Mouse (Mus musculus) limb, embryonic 11.5 days (tissue): ENCODE measurements around the gene Txndc17. TPM values are rescaled to one million over a fixed set of nuclear protein-coding genes. Genes with fewer than 3 reads are reported as not detected.
A peak's percentile ranks its signal among the peaks of the same experiment; 100 is the strongest.

ENCODE experiments used
- ATAC-seq: fragments of 200-750 bp; cut with Nextera tagmentation; 2 replicates; pipeline ENCODE4 v1.8.0; 2017; ENCODE audit warnings: low read depth; ENCODE audit not compliant: insufficient number of reproducible peaks, low FRiP score, low TSS enrichment
- DNase-seq: peaks from one replicate; pipeline ENCODE4 v3.0.0-alpha.2; 2015; ENCODE audit warnings: low spot score
- H3K27ac ChIP-seq: fragments of 300-500 bp; sonication (generic); replicated peaks from 2 replicates; pipeline ENCODE4 v1.5.1; 2014; ENCODE audit warnings: low read depth, mild to moderate bottlenecking, low read length
- H3K27me3 ChIP-seq: fragments of 300-500 bp; sonication (generic); 2 replicates; pipeline ENCODE4 v1.6.1; 2014; ENCODE audit warnings: mild to moderate bottlenecking, low read length, mixed read lengths; ENCODE audit not compliant: control insufficient read depth, insufficient read depth
- H3K36me3 ChIP-seq: fragments of 300-500 bp; sonication (generic); 2 replicates; pipeline ENCODE4 v1.6.1; 2014; ENCODE audit warnings: mild to moderate bottlenecking, low read length, moderate library complexity, mixed read lengths; ENCODE audit not compliant: control insufficient read depth, insufficient read depth
- H3K4me1 ChIP-seq: fragments of 300-500 bp; sonication (generic); 2 replicates; pipeline ENCODE4 v1.6.1; 2014; ENCODE audit warnings: low read length, mixed read lengths; ENCODE audit not compliant: control insufficient read depth, insufficient read depth
- H3K4me2 ChIP-seq: fragments of 300-500 bp; sonication (generic); 2 replicates; pipeline ENCODE4 v1.6.1; 2014; ENCODE audit warnings: low read depth, mild to moderate bottlenecking, moderate library complexity; ENCODE audit not compliant: severe bottlenecking
- H3K4me3 ChIP-seq: fragments of 300-500 bp; sonication (generic); 2 replicates; pipeline ENCODE4 v1.5.1; 2014; ENCODE audit warnings: low read depth, low read length
- H3K9ac ChIP-seq: fragments of 300-500 bp; sonication (generic); 2 replicates; pipeline ENCODE4 v1.6.1; 2014; ENCODE audit warnings: mild to moderate bottlenecking, low read length
- H3K9me3 ChIP-seq: fragments of 300-500 bp; sonication (generic); 2 replicates; pipeline ENCODE4 v1.6.1; 2016; ENCODE audit warnings: low read length; ENCODE audit not compliant: control insufficient read depth
- WGBS: fragments of 180-500 bp; shearing (Covaris S2); extraction: QIAGEN DNeasy Blood & Tissue Kit; methylation state at CpG from one replicate; pipeline ENCODE4 v1.1.7; 2014; 5-methylcytosine and 5-hydroxymethylcytosine counted together
- polyA plus RNA-seq: library from polyadenylated mRNA; unstranded; fragments of >200 nt; fragmentation: Nextera tagmentation; extraction: Ambion mirVana; gene quantifications from 2 replicates; pipeline ENCODE4 v1.2.1, GENCODE M21; 2014

The Txndc17 gene
- polyA plus RNA-seq, 1 experiment from 2014 or later, result 184 TPM

- 95% methylated on average over 4 of the region's 4 CpGs for WGBS
- Histone ChIP-seq H3K4me2 (no peak overlapping the region), H3K27ac (no peak overlapping the region), H3K4me3 (no peak overlapping the region), H3K4me1 (no peaks in the 10 kb centered on the region), H3K27me3 (no peaks in the 10 kb centered on the region), H3K9me3 (no peaks in the 10 kb centered on the region), H3K36me3 (peaks cover 3% of the 10 kb centered on the region; the same call in 1 of the 2 replicates), H3K9ac (no peak overlapping the region)
- no peak for DNase-seq
- no peak for ATAC-seq
Observed at GRCm38 (mm10) chr11:72181136-72181535, 26.2 kb upstream of the Txndc17 start.

- peaks cover 6% of the 10 kb centered on the region; the same call in 1 of the 2 replicates for H3K36me3 ChIP-seq
- no peak overlapping the region for H3K9ac ChIP-seq
- no peaks in the 10 kb centered on the region for H3K9me3 ChIP-seq
- ATAC-seq (no peak), DNase-seq (no peak)
- 85% methylated on average over 4 of the region's 4 CpGs for WGBS
- H3K4me2 ChIP-seq, result no peak overlapping the region
- H3K4me1 ChIP-seq, result no peaks in the 10 kb centered on the region
- no peak overlapping the region for H3K4me3 ChIP-seq
- no peaks in the 10 kb centered on the region for H3K27me3 ChIP-seq
- no peak overlapping the region for H3K27ac ChIP-seq
Observed at GRCm38 (mm10) chr11:72184252-72184651, 23.1 kb upstream of the Txndc17 start.

- WGBS, result 86% methylated on average over 1 of the region's 1 CpGs
- no peak overlapping the region for H3K4me3 ChIP-seq
- H3K36me3 ChIP-seq, result peaks cover 8% of the 10 kb centered on the region; the same call in 1 of the 2 replicates
- ATAC-seq, result no peak
- DNase-seq, result no peak
- H3K4me1 ChIP-seq, result no peaks in the 10 kb centered on the region
- no peak overlapping the region for H3K27ac ChIP-seq
- no peaks in the 10 kb centered on the region for H3K9me3 ChIP-seq
- H3K4me2 ChIP-seq, result no peak overlapping the region
- H3K9ac ChIP-seq, result no peak overlapping the region
- H3K27me3 ChIP-seq, result no peaks in the 10 kb centered on the region
Observed at GRCm38 (mm10) chr11:72190857-72191256, 16.5 kb upstream of the Txndc17 start.

- no peak overlapping the region for H3K4me2 ChIP-seq
- 93% methylated on average over 2 of the region's 2 CpGs for WGBS
- no peak overlapping the region for H3K4me3 ChIP-seq
- ATAC-seq, result no peak
- DNase-seq, result no peak
- H3K9ac ChIP-seq, result no peak overlapping the region
- H3K9me3 ChIP-seq, result no peaks in the 10 kb centered on the region
- peaks cover 3% of the 10 kb centered on the region; the same call in 1 of the 2 replicates for H3K36me3 ChIP-seq
- no peaks in the 10 kb centered on the region for H3K27me3 ChIP-seq
- H3K4me1 ChIP-seq, result no peaks in the 10 kb centered on the region
- H3K27ac ChIP-seq, result no peak overlapping the region
Observed at GRCm38 (mm10) chr11:72194259-72194658, 13.1 kb upstream of the Txndc17 start.

GRCm38 (mm10) chr11:72196506-72196905, 10.8 kb upstream of the Txndc17 start:
- Histone ChIP-seq H3K27me3 (no peaks in the 10 kb centered on the region), H3K9me3 (no peaks in the 10 kb centered on the region), H3K4me2 (no peak overlapping the region), H3K9ac (no peak overlapping the region), H3K27ac (no peak overlapping the region), H3K4me1 (no peaks in the 10 kb centered on the region), H3K36me3 (no peaks in the 10 kb centered on the region), H3K4me3 (no peak overlapping the region)
- no peak for DNase-seq
- WGBS, result 91% methylated on average over 8 of the region's 8 CpGs
- ATAC-seq, result no peak

GRCm38 (mm10) chr11:72203440-72203839, 3.9 kb upstream of the Txndc17 start:
- WGBS, result 96% methylated on average over 1 of the region's 1 CpGs
- H3K9ac ChIP-seq, result no peak overlapping the region
- H3K9me3 ChIP-seq, result no peaks in the 10 kb centered on the region
- no peak overlapping the region for H3K27ac ChIP-seq
- H3K27me3 ChIP-seq, result no peaks in the 10 kb centered on the region
- H3K4me3 ChIP-seq, result no peak overlapping the region
- no peak overlapping the region for H3K4me2 ChIP-seq
- H3K4me1 ChIP-seq, result peaks cover 6% of the 10 kb centered on the region
- no peak for DNase-seq
- no peaks in the 10 kb centered on the region for H3K36me3 ChIP-seq
- ATAC-seq, result no peak

GRCm38 (mm10) chr11:72205256-72205655, 2.1 kb upstream of the Txndc17 start:
- Histone ChIP-seq H3K4me2 (peak overlapping the region; percentile 76; the same call in 1 of the 2 replicates), H3K27me3 (no peaks in the 10 kb centered on the region), H3K9me3 (no peaks in the 10 kb centered on the region), H3K4me3 (no peak overlapping the region; the same call in 1 of the 2 replicates), H3K36me3 (no peaks in the 10 kb centered on the region), H3K4me1 (peaks cover 6% of the 10 kb centered on the region), H3K9ac (no peak overlapping the region), H3K27ac (no peak overlapping the region)
- DNase-seq, result no peak
- 90% methylated on average over 6 of the region's 6 CpGs for WGBS
- ATAC-seq, result no peak

GRCm38 (mm10) chr11:72206341-72207203, 775 bp upstream of the Txndc17 start, which contains the start of gene Gm43951:
Gm43951 (minus strand) TSS chr11:72206840.
- under 1% methylated on average over 43 of the region's 43 CpGs for WGBS
- peak; percentile 58 for ATAC-seq

More at GRCm38 (mm10) chr11:72206341-72207203, 775 bp upstream of the Txndc17 start, which contains the start of gene Gm43951:
- Histone ChIP-seq H3K27me3 (no peaks in the 10 kb centered on the region), H3K27ac (peak within 1 kb of the TSS; percentile 70), H3K9ac (peak within 1 kb of the TSS; percentile 84), H3K9me3 (no peaks in the 10 kb centered on the region), H3K4me1 (peaks cover 6% of the 10 kb centered on the region), H3K4me2 (peak within 1 kb of the TSS; percentile 76), H3K4me3 (peak within 1 kb of the TSS; percentile 79), H3K36me3 (peaks cover 5% of the 10 kb centered on the region; the same call in 1 of the 2 replicates)
- DNase-seq, result no peak
